Mouse (Mus musculus) heart, embryonic 11.5 days (tissue): ENCODE results near the gene Txn1. TPM values are rescaled to one million over a fixed set of nuclear protein-coding genes. Genes with fewer than 3 reads are reported as not detected.

ENCODE experiments used
- ATAC-seq: fragments of 200-750 bp; cut with Nextera tagmentation; replicated peaks from 2 replicates; pipeline ENCODE4 v1.8.0; 2017; ENCODE audit warnings: moderate library complexity; ENCODE audit not compliant: insufficient number of reproducible peaks, low FRiP score, low TSS enrichment
- H3K27ac ChIP-seq: fragments of 300-500 bp; sonication (generic); 2 replicates; pipeline ENCODE4 v1.5.1; 2014; ENCODE audit warnings: mild to moderate bottlenecking, low read depth, low read length
- H3K27me3 ChIP-seq: fragments of 300-500 bp; sonication (generic); 2 replicates; pipeline ENCODE4 v1.6.1; 2014; ENCODE audit warnings: mild to moderate bottlenecking, low read length, mixed read lengths; ENCODE audit not compliant: control insufficient read depth, insufficient read depth
- H3K36me3 ChIP-seq: fragments of 300-500 bp; sonication (generic); 2 replicates; pipeline ENCODE4 v1.6.1; 2014; ENCODE audit warnings: mild to moderate bottlenecking, low read length, moderate library complexity, mixed read lengths; ENCODE audit not compliant: control insufficient read depth, insufficient read depth
- H3K4me1 ChIP-seq: fragments of 300-500 bp; sonication (generic); 2 replicates; pipeline ENCODE4 v1.6.1; 2014; ENCODE audit warnings: low read length; ENCODE audit not compliant: control insufficient read depth, insufficient read depth
- H3K4me2 ChIP-seq: fragments of 300-500 bp; sonication (generic); 2 replicates; pipeline ENCODE4 v1.6.1; 2014; ENCODE audit warnings: mild to moderate bottlenecking, moderate library complexity
- H3K4me3 ChIP-seq: fragments of 300-500 bp; sonication (generic); 2 replicates; pipeline ENCODE4 v1.5.1; 2014; ENCODE audit warnings: low read depth, low read length
- H3K9ac ChIP-seq: fragments of 300-500 bp; sonication (generic); 2 replicates; pipeline ENCODE4 v1.6.1; 2014; ENCODE audit warnings: mild to moderate bottlenecking, low read depth, low read length, moderate library complexity
- H3K9me3 ChIP-seq: fragments of 300-500 bp; sonication (generic); replicated peaks from 2 replicates; pipeline ENCODE4 v1.6.1; 2016; ENCODE audit warnings: low read length; ENCODE audit not compliant: control insufficient read depth
- WGBS: fragments of 180-500 bp; shearing (Covaris S2); extraction: QIAGEN DNeasy Blood & Tissue Kit; methylation state at CpG from one replicate; pipeline ENCODE4 v1.1.7; 2014; ENCODE audit not compliant: insufficient replicate concordance; 5-methylcytosine and 5-hydroxymethylcytosine counted together
- polyA plus RNA-seq: library from polyadenylated mRNA; unstranded; fragments of >200 nt; fragmentation: Nextera tagmentation; extraction: Ambion mirVana; gene quantifications from 2 replicates; pipeline ENCODE4 v1.2.1, GENCODE M21; 2014

Txn1 gene
- 318 and 328 TPM in 2 replicates for polyA plus RNA-seq

DNA sequence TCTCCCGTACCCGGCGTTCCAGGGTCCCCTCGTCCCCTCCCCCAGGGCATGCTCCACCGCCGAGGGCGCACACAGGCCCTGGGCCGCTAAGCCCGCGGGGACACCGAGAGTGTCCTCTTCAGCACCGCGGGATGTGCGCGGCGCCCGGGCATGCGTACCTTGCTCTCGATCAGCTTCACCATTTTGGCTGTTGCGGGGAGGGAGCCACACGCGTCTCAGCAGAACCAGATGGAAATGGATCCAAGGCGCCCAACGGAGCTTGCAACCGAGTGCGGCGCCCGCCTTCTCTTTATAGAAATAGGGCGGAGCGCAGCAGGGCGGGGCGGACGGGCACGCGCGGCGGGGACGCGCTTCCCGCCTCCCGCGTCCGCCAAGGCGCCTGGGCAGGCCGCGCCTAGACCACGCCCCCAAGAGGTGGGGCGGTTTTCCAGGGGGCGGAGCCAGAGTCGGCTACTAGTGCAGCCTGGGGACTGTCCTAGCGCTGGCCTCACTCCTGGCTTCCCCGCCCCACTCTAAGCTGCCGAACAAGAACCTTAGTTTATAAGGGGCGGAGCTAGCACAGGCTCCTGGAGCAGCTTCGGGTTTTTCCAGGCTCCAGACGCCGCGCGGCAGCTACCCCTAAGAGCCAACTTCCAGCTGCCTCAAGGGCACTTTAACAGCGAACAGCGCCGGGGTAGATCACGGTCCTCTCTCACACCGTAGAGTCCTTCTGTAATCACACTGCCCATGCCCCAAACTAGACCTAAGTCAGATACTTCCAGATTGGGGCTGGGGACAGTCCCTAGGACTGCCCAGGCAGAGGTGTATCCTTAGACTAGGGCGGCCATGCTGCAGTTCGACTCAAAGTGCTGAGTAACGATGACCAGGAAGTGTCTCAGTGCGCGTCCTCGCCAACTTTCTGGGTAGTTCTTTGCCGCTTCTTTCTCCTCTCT lies at the start of gene Txn1:
Txn1 (minus strand) TSS at position 383 of the 932 bp plus-strand sequence.
- Histone ChIP-seq H3K27ac (peak within 1 kb of the TSS; percentile 95), H3K9ac (peak within 1 kb of the TSS; percentile 90), H3K4me1 (peaks cover 12% of the 10 kb centered on the region), H3K36me3 (peaks cover 6% of the 10 kb centered on the region), H3K4me2 (peak within 1 kb of the TSS; percentile 76), H3K27me3 (no peaks in the 10 kb centered on the region), H3K9me3 (no peaks in the 10 kb centered on the region), H3K4me3 (peak within 1 kb of the TSS; percentile 81)
- WGBS, result under 1% methylated on average over 67 of the region's 71 CpGs
- ATAC-seq, result peak; percentile 97

DNA sequence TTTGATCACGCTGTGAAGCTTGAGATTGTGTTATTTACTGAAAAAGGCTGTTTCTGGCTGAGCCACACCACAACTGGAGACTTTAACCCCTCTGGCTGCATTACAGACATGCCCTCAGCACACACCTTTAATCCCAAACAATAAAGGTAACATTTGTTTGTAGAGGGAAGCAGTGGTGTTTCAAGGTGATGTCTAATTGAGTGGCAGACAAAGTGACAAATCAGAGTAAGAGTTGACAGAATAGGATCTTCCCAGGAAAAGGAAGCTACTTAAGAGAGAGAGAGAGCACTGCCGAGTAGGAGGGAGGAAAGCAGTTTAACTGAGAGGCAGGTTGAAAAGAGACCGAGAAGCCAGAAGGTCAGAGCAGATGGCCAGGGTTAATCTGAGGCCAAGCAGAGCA lies 47.3 kb upstream of the Txn1 start:
- Histone ChIP-seq H3K9me3 (no peaks in the 10 kb centered on the region), H3K36me3 (no peaks in the 10 kb centered on the region), H3K4me3 (no peak overlapping the region), H3K9ac (no peak overlapping the region), H3K27ac (no peak overlapping the region), H3K27me3 (no peaks in the 10 kb centered on the region), H3K4me2 (no peak overlapping the region), H3K4me1 (no peaks in the 10 kb centered on the region)
- ATAC-seq, result no peak
- 65% methylated on average over 3 of the region's 3 CpGs for WGBS

DNA sequence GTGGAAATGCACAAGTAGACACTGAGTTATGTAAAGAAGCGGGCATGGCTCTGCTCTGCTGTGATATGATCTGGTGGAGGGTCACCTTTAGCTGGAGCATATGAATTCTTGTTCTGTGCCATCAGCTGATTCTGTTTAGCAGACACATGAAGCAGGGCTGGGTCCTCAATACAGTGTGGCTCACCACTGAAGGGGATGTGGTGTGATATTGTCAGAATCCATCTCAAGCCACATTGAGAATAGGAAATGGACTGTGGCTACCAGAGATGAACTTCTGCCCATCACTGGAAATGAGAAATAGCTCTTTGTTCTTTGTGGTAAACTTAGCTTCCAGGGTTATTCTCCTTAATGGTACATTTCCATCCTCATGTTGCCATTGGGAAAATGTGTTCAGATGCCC lies 35.2 kb upstream of the Txn1 start:
- no peak overlapping the region for H3K4me2 ChIP-seq
- no peaks in the 10 kb centered on the region for H3K27me3 ChIP-seq
- no peaks in the 10 kb centered on the region for H3K4me1 ChIP-seq
- H3K36me3 ChIP-seq, result no peaks in the 10 kb centered on the region
- H3K9ac ChIP-seq, result no peak overlapping the region
- H3K4me3 ChIP-seq, result no peak overlapping the region
- no peak for ATAC-seq
- H3K27ac ChIP-seq, result no peak overlapping the region
- 76% methylated on average over 1 of the region's 1 CpGs for WGBS
- H3K9me3 ChIP-seq, result no peaks in the 10 kb centered on the region

DNA sequence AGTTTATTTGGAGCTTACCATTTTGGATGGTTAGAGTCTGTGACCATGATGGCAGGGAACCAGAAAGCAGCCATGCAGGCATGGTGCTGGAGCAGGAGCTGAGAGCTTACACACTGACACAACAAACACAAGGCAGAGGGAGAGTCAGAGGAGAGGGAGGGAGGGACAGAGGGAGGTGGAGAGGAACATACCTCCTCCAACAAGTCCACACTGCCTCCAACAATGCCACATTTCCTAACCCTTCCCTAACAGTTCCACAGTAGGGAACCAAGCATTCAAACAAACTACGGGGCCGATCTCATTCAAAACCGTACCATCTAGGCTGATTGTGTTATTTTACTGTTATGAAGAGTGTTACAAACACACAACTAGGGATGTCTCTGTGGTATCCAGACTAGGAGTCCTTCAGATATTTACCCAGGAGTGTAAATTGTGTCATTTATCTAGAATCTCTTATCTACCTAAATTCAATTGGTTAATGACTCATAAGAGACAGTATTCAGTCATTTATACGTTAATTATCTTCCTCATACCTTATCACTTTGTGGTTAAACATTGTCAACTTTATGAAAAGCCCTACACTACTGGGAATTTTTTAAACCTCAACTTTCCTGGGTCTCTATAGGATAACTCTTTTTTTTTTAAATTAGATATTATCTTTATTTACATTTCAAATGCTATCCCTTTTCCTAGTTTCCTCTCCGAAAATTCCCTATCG lies 18.3 kb upstream of the Txn1 start:
- no peaks in the 10 kb centered on the region for H3K9me3 ChIP-seq
- 89% methylated on average over 6 of the region's 6 CpGs for WGBS
- no peak overlapping the region for H3K4me2 ChIP-seq
- ATAC-seq, result no peak
- no peak overlapping the region for H3K27ac ChIP-seq
- no peaks in the 10 kb centered on the region for H3K4me1 ChIP-seq
- no peak overlapping the region for H3K9ac ChIP-seq
- H3K4me3 ChIP-seq, result no peak overlapping the region
- H3K27me3 ChIP-seq, result no peaks in the 10 kb centered on the region
- H3K36me3 ChIP-seq, result no peaks in the 10 kb centered on the region

DNA sequence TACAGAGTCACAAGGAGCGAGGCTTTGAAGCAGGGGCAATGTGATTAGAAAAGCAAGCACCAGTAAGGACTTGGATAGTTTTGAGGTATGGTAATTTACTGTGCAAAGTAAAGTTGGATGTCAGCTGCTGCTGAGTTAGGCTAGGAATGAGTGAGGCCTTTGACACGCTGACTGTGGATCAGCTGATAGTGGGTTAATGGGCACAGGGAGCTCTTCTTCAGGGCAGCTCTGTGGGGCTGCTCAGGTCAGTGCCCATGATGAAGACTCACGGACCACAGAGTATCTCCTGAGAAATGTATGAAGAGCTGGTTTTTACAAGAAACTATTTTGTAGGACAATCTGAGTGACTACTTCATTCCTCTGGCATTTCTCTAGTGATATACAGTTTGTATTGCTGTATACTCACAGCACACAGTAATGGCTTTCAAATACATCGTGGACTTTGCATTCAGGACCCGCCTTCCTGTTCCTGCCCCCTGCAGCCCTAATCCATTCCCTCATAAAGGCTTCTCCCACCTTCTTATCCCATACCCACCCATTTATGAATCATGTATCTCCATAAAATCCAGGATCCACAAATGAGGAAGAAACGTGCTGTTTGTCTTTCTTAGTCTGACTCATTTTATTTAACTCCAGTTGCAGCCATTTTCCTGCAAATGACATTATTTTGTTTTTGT lies 17.5 kb upstream of the Txn1 start:
- 72% methylated on average over 6 of the region's 6 CpGs for WGBS
- ATAC-seq, result no peak
- no peaks in the 10 kb centered on the region for H3K9me3 ChIP-seq
- H3K4me3 ChIP-seq, result no peak overlapping the region
- no peaks in the 10 kb centered on the region for H3K36me3 ChIP-seq
- no peak overlapping the region for H3K9ac ChIP-seq
- H3K4me1 ChIP-seq, result no peaks in the 10 kb centered on the region
- no peaks in the 10 kb centered on the region for H3K27me3 ChIP-seq
- H3K4me2 ChIP-seq, result no peak overlapping the region
- H3K27ac ChIP-seq, result no peak overlapping the region

DNA sequence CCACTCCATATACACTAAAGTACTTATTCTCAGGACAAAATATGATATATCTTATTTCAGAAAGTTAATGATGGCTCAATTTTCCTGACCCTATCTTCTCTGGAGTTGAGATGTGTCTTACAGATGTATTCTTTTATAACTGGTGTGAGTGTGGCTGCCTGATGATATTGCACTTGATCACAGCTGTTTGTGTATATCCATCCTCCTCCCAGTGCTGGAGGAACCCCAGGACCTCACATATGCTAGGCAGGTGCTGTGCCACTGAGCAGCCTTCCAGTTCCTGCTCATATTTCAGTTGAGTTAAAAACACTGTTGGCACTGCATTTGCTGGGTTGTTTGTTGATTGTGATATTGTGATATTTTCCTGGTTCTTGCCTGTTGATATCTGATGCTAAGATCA lies 14.1 kb upstream of the Txn1 start:
- H3K27ac ChIP-seq, result no peak overlapping the region
- no peaks in the 10 kb centered on the region for H3K36me3 ChIP-seq
- ATAC-seq, result no peak
- no peak overlapping the region for H3K4me3 ChIP-seq
- no peak overlapping the region for H3K9ac ChIP-seq
- H3K4me1 ChIP-seq, result no peaks in the 10 kb centered on the region
- H3K4me2 ChIP-seq, result no peak overlapping the region
- no peaks in the 10 kb centered on the region for H3K9me3 ChIP-seq
- no peaks in the 10 kb centered on the region for H3K27me3 ChIP-seq

DNA sequence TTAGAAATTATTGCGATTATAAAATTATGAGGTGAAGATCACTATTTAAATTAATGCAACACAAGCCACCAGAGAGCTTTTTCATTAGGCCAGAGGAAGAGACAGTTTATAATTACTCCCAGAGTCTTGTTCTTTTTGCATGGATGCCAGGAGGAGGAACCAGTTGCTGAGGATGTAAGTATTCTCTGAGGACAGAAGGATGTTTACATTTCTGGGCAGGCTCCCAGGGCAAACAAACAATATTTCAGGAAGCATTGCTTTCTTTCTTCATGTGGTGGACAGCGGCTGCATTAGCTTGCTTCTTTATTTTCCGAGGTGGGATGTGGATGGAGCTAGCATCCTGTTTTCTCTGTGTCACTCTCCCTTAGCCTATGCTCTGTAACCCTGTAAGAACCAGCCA lies 11.0 kb upstream of the Txn1 start:
- Histone ChIP-seq H3K27me3 (no peaks in the 10 kb centered on the region), H3K4me1 (no peaks in the 10 kb centered on the region), H3K9ac (no peak overlapping the region), H3K36me3 (no peaks in the 10 kb centered on the region), H3K4me3 (no peak overlapping the region), H3K27ac (no peak overlapping the region), H3K4me2 (no peak overlapping the region), H3K9me3 (no peaks in the 10 kb centered on the region)
- WGBS, result 67% methylated on average over 3 of the region's 3 CpGs
- no peak for ATAC-seq

DNA sequence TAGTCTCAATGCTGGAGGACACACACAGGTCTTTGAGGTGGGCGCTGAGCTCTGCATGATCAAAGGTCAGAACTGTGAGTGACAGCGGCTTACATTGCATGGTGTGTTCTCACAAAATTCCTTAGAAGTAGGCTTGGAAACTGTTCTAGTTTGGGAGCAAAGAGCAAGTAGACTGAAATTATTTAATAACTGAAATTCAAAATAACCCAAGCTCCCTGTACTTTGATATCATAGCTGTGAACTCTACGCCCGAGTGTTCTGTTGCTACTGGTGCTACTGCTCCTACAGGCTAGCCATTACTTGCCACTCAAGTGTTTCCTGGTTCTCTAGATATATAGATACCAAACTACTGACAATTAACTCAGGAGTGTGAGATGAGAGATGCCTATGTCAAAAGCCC lies 9.3 kb upstream of the Txn1 start:
- Histone ChIP-seq H3K9me3 (no peaks in the 10 kb centered on the region), H3K27me3 (no peaks in the 10 kb centered on the region), H3K4me3 (no peak overlapping the region), H3K27ac (no peak overlapping the region), H3K9ac (no peak overlapping the region), H3K4me2 (no peak overlapping the region), H3K36me3 (no peaks in the 10 kb centered on the region), H3K4me1 (no peaks in the 10 kb centered on the region)
- WGBS, result 88% methylated on average over 4 of the region's 4 CpGs
- no peak for ATAC-seq
